Mouse (Mus musculus): ENCODE results near the gene Hip1r.

- TF ChIP-seq CTCF (IDR thresholded peaks at IDR 0.05; ENCODE audit: low read depth, low read length): no peak
- no peak for TF ChIP-seq TAL1 (conservative IDR thresholded peaks at IDR 0.05; ENCODE audit: low read depth, low read length)
- no peak for TF ChIP-seq POLR2AphosphoS5 (IDR thresholded peaks at IDR 0.05; ENCODE audit: insufficient replicate concordance, low read depth, low read length)
- TF ChIP-seq GATA1 (IDR thresholded peaks at IDR 0.05; ENCODE audit: borderline replicate concordance, low read length): no peak
These were observed 5.0 kb upstream of the Hip1r start for GRCm38 (mm10) chr5:123968468-123968867.
